Mouse (Mus musculus) hindbrain, embryonic 11.5 days (tissue): ENCODE results near the gene Ppig. TPM values are rescaled to one million over a fixed set of nuclear protein-coding genes. Genes with fewer than 3 reads are reported as not detected.

Experiments
- polyA plus RNA-seq: library from polyadenylated mRNA; unstranded; fragments of >200 nt; fragmentation: Nextera tagmentation; extraction: Ambion mirVana; gene quantifications from 2 replicates; pipeline ENCODE4 v1.2.1, GENCODE M21; 2014

Gene Ppig
- polyA plus RNA-seq, 1 experiment from 2014 or later: 140 TPM

Other genes with a start within 250 kb of the Ppig start
- 2.7 and 2.9 TPM in 2 replicates for gene Lrp2, start 136.5 kb upstream of the Ppig start, polyA plus RNA-seq
- gene Bbs5, start 75.4 kb upstream of the Ppig start, polyA plus RNA-seq: 20.2 and 21.9 TPM in 2 replicates
- 0.82 and 2.0 TPM in 2 replicates for gene Klhl41, start 52.4 kb upstream of the Ppig start, polyA plus RNA-seq
- gene Fastkd1, start 9.0 kb upstream of the Ppig start, polyA plus RNA-seq: 19.5 and 20.3 TPM in 2 replicates
- gene Ccdc173, start 67.0 kb downstream of the Ppig start, polyA plus RNA-seq: 4.2 and 5.8 TPM in 2 replicates
- gene Phospho2, start 67.1 kb downstream of the Ppig start, polyA plus RNA-seq: 41.5 and 45.1 TPM in 2 replicates
- 29.1 and 39.0 TPM in 2 replicates for gene Klhl23, start 99.4 kb downstream of the Ppig start, polyA plus RNA-seq
- gene Ssb, start 139.0 kb downstream of the Ppig start, polyA plus RNA-seq: 408 and 410 TPM in 2 replicates
- gene Mettl5, start 163.1 kb downstream of the Ppig start, polyA plus RNA-seq: 41.6 and 41.7 TPM in 2 replicates
- gene Ubr3, start 174.7 kb downstream of the Ppig start, polyA plus RNA-seq: 16.9 and 18.2 TPM in 2 replicates